Mouse (Mus musculus): Measurements from ENCODE around the gene Wdr73. TPM values are rescaled to one million over a fixed set of nuclear protein-coding genes. Genes with fewer than 3 reads are reported as not detected.

The Wdr73 gene
- total and polyA plus RNA-seq, 3 experiments = 57.8 to 67.0 TPM; not detected in 1

DNA sequence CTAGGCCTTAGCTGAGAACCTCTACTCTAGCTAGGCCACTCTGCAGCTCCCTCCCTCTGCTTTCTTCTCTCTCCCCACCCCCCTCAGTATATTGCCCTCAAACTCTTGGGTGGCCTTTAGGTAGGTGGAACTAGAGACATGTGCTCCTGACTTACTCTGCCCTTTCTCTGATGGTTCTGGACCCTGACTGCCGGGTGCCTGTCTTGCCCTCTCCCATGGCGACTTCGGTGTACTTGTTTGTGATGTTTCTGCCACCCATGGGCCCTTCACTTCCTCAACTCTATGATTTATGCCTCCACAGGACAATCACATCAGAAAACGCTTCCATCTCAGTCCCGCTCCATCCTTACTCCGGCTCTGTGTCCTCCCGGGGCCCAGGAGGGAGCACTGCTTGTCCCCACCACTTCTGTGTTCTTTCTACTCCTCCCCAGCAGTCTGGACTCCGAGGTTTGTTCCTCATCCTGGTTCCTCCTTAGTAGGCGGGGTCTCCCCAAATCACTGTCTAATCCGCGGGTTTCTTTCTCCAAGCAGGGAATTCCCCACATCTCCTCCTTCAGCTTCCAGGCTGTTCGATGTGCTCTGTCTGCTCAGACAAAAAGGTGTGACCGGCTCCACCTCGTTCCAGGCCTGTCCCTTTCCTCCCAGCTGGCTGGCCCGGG, 55.3 kb downstream of the Wdr73 start:
- TF ChIP-seq NELFE (IDR thresholded peaks at IDR 0.05; ENCODE audit: low read depth, low read length) (no peak), KAT2A (conservative IDR thresholded peaks at IDR 0.05; ENCODE audit: low read depth, low read length) (no peak), TBP (IDR thresholded peaks at IDR 0.05; ENCODE audit: low read depth, low read length) (no peak), MAFK (IDR thresholded peaks at IDR 0.05; ENCODE audit: borderline replicate concordance, low read depth, low read length) (no peak), TCF12 (IDR thresholded peaks at IDR 0.05; ENCODE audit: low read depth, low read length) (no peak), CHD1 (IDR thresholded peaks at IDR 0.05; ENCODE audit: low read depth, low read length) (no peak), SIN3A (IDR thresholded peaks at IDR 0.05; ENCODE audit: low read length) (no peak)
- no peak overlapping the region for H3K27ac ChIP-seq (ENCODE audit: control insufficient read depth, low read depth, low read length)

DNA sequence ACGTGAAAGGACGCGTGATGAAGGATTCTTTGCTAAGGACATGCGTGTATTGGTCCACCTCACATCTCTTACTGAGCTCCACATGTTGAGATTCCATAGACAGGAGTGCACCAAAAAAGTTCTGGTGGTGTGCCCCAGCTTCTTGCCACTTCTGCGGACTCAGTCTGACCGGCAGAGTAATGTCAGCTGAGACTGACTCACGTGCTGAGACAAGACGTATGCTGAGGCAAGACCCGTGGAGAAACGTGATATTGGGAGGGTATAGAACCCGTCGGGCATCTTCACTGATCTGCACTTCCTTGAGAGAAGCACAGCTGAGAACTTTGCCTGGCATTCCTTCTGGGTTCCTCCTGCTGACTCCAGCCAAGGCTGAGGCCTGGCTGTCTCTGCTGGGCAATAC, 56.4 kb downstream of the Wdr73 start:
- no peak overlapping the region for H3K9ac ChIP-seq (ENCODE audit: control insufficient read depth, low read depth, low read length, poor library complexity, severe bottlenecking)
- no peak overlapping the region for H3K4me3 ChIP-seq (ENCODE audit: control insufficient read depth in 1 of 2, insufficient read depth in 1 of 2, low read depth in 2 of 2, low read length in 2 of 2)
- no peak for DNase-seq (ENCODE audit: low read depth, low spot score)
- H3K4me1 ChIP-seq (ENCODE audit: control insufficient read depth in 1 of 2, insufficient read depth in 2 of 2, low read length in 2 of 2) = peaks cover 5 to 24% of the 10 kb centered on the region in 2 experiments
- H3K9me3 ChIP-seq (replicated peaks; ENCODE audit: insufficient read depth, low read length) = no peaks in the 10 kb centered on the region
- H3K27me3 ChIP-seq (ENCODE audit: control insufficient read depth in 1 of 2, insufficient read depth in 2 of 2, low read length in 2 of 2) = no peaks in the 10 kb centered on the region
- H3K36me3 ChIP-seq (ENCODE audit: control insufficient read depth in 1 of 2, insufficient read depth in 2 of 2, low read length in 2 of 2) = peaks cover 0 to 17% of the 10 kb centered on the region in 2 experiments; a peak in 2 of 4 replicates
- H3K79me2 ChIP-seq (ENCODE audit: control insufficient read depth, insufficient read depth, low read length, poor library complexity) = no peaks in the 10 kb centered on the region
- TF ChIP-seq NELFE (IDR thresholded peaks at IDR 0.05; ENCODE audit: low read depth, low read length) (no peak), POLR2AphosphoS2 (IDR thresholded peaks at IDR 0.05; ENCODE audit: low read length) (no peak), NRF1 (IDR thresholded peaks at IDR 0.05; ENCODE audit: insufficient read depth, low read depth, low read length, poor library complexity, severe bottlenecking) (no peak), ZC3H11A (IDR thresholded peaks at IDR 0.05; ENCODE audit: low read depth, low read length) (no peak), MYC (IDR thresholded peaks at IDR 0.05; ENCODE audit: low read depth, low read length) (no peak), TCF12 (IDR thresholded peaks at IDR 0.05; ENCODE audit: low read depth, low read length) (no peak), MAFK (IDR thresholded peaks at IDR 0.05; ENCODE audit: borderline replicate concordance, low read depth, low read length) (no peak), ELF1 (IDR thresholded peaks at IDR 0.05; ENCODE audit: low read depth, low read length) (no peak), UBTF (IDR thresholded peaks at IDR 0.05; ENCODE audit: borderline replicate concordance, insufficient read depth, low read depth, low read length) (no peak), CHD2 (IDR thresholded peaks at IDR 0.05; ENCODE audit: low read length) (no peak), POLR2A (IDR thresholded peaks at IDR 0.05; ENCODE audit: control insufficient read depth in 1 of 2, insufficient read depth in 1 of 2, low read depth in 1 of 2, low read length in 2 of 2, poor library complexity in 1 of 2) (no peak), GABPA (IDR thresholded peaks at IDR 0.05; ENCODE audit: low read depth, low read length) (no peak), BHLHE40 (IDR thresholded peaks at IDR 0.05; ENCODE audit: borderline replicate concordance, low read depth, low read length) (no peak), RCOR1 (IDR thresholded peaks at IDR 0.05; ENCODE audit: low read depth, low read length) (no peak)
- H3K27ac ChIP-seq (ENCODE audit: control insufficient read depth, low read depth, low read length) = no peak overlapping the region

More for the DNA sequence above, 55.3 kb downstream of the Wdr73 start:
- DNase-seq (ENCODE audit: low read depth, low spot score) = no peak
- Histone ChIP-seq H3K4me1 (ENCODE audit: control insufficient read depth in 1 of 2, insufficient read depth in 2 of 2, low read length in 2 of 2) (peaks cover under 1 to 19% of the 10 kb centered on the region in 2 experiments), H3K36me3 (ENCODE audit: control insufficient read depth in 1 of 2, insufficient read depth in 2 of 2, low read length in 2 of 2) (peaks cover 0 to 11% of the 10 kb centered on the region in 2 experiments; a peak in 2 of 4 replicates), H3K79me2 (ENCODE audit: control insufficient read depth, insufficient read depth, low read length, poor library complexity) (no peaks in the 10 kb centered on the region), H3K27me3 (ENCODE audit: control insufficient read depth in 1 of 2, insufficient read depth in 2 of 2, low read length in 2 of 2) (no peaks in the 10 kb centered on the region), H3K9ac (ENCODE audit: control insufficient read depth, low read depth, low read length, poor library complexity, severe bottlenecking) (no peak overlapping the region), H3K4me3 (ENCODE audit: control insufficient read depth in 1 of 2, insufficient read depth in 1 of 2, low read depth in 2 of 2, low read length in 2 of 2) (peak overlapping the region in 1 of 2 experiments; percentile 12; a peak in 1 of 4 replicates), H3K9me3 (replicated peaks; ENCODE audit: insufficient read depth, low read length) (no peaks in the 10 kb centered on the region)
